Mouse (Mus musculus) large intestine, adult 2 months (tissue): ENCODE results near the gene Tnni3k. TPM values are rescaled to one million over a fixed set of nuclear protein-coding genes. Genes with fewer than 3 reads are reported as not detected.

Source experiments
- DNase-seq: peaks from one replicate; pipeline ENCODE4 v3.0.0-alpha.2; 2012; ENCODE audit warnings: low read depth, low spot score
- WGBS: fragments of 180-500 bp; shearing (Covaris S2); methylation state at CpG from one replicate; pipeline ENCODE4 v1.1.7; 2018; 5-methylcytosine and 5-hydroxymethylcytosine counted together
- polyA plus RNA-seq: library from polyadenylated mRNA; depleted of rRNA; stranded (reverse); fragments of >200 nt; gene quantifications from 2 replicates; pipeline ENCODE4 v1.2.3, GENCODE M21; 2012; rRNA removed

Tnni3k gene
- polyA plus RNA-seq, 1 experiment, result 0.07 TPM

- WGBS, result 74% methylated on average over 3 of the region's 3 CpGs
- DNase-seq, result no peak
These were observed 267.6 kb downstream of the Tnni3k start for GRCm38 (mm10) chr3:154787611-154788010.

GRCm38 (mm10) chr3:154786354-154786753 lies 268.9 kb downstream of the Tnni3k start:
- WGBS, result 84% methylated on average over 9 of the region's 9 CpGs
- no peak for DNase-seq

- 67% methylated on average over 6 of the region's 6 CpGs for WGBS
- no peak for DNase-seq
These were observed 276.2 kb downstream of the Tnni3k start for GRCm38 (mm10) chr3:154778836-154779595.

- 87% methylated on average over 2 of the region's 2 CpGs for WGBS
- DNase-seq, result no peak
These were observed 283.6 kb downstream of the Tnni3k start for GRCm38 (mm10) chr3:154771651-154772050.

GRCm38 (mm10) chr3:154766321-154766720 lies 288.9 kb downstream of the Tnni3k start:
- no peak for DNase-seq
- WGBS, result 87% methylated on average over 4 of the region's 4 CpGs

- 75% methylated on average over 7 of the region's 7 CpGs for WGBS
- DNase-seq, result no peak
These were observed 291.1 kb downstream of the Tnni3k start for GRCm38 (mm10) chr3:154764115-154764514.

- DNase-seq, result no peak
- 59% methylated on average over 9 of the region's 9 CpGs for WGBS
These were observed 291.8 kb downstream of the Tnni3k start for GRCm38 (mm10) chr3:154763374-154763773.

- WGBS, result 69% methylated on average over 3 of the region's 3 CpGs
- DNase-seq, result no peak
These were observed 294.1 kb downstream of the Tnni3k start for GRCm38 (mm10) chr3:154761108-154761507.

- DNase-seq, result no peak
- 71% methylated on average over 3 of the region's 3 CpGs for WGBS
These were observed 297.1 kb downstream of the Tnni3k start for GRCm38 (mm10) chr3:154758089-154758488.

- no peak for DNase-seq
- 85% methylated on average over 3 of the region's 3 CpGs for WGBS
These were observed 300.0 kb downstream of the Tnni3k start for GRCm38 (mm10) chr3:154755225-154755624.

- DNase-seq, result no peak
- WGBS, result 40% methylated on average over 3 of the region's 3 CpGs
These were observed 300.7 kb downstream of the Tnni3k start for GRCm38 (mm10) chr3:154754505-154754904.

- WGBS, result 66% methylated on average over 2 of the region's 2 CpGs
- no peak for DNase-seq
These were observed 310.9 kb downstream of the Tnni3k start for GRCm38 (mm10) chr3:154744317-154744716.

GRCm38 (mm10) chr3:154742927-154743326 lies 312.3 kb downstream of the Tnni3k start:
- 68% methylated on average over 5 of the region's 5 CpGs for WGBS
- no peak for DNase-seq

- 60% methylated on average over 5 of the region's 5 CpGs for WGBS
These were observed 313.7 kb downstream of the Tnni3k start for GRCm38 (mm10) chr3:154741496-154741895.

More at GRCm38 (mm10) chr3:154741496-154741895, 313.7 kb downstream of the Tnni3k start:
- no peak for DNase-seq

Other genes with a start within 250 kb of the Tnni3k start
- 7.9 and 11.6 TPM in 2 replicates for gene Fpgt, start 38.0 kb upstream of the Tnni3k start, polyA plus RNA-seq
- gene Lrriq3, start 38.0 kb upstream of the Tnni3k start, polyA plus RNA-seq, result not detected in 2 replicates